Comparison of ENCODE assay signal across 28 mouse cellular contexts in the genomic region with DNA sequence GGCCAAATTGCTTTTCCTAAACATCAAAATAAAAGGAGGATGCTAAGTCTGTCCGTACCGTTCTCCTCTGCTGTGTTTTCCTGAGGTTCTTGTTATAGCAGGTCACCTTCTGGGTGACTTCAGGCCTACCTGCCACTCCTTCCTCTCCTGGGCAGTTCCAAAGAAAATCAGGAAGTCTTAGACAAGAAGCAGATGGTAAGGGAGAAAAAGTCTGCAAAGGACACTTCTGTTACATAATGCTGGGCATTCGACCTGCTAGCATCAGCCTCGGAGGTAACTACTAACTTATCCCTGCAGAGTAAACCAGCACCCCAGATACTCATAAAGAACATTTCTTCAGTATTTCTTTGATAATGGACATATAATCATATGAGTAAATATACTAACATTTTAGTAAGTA. TPM values are rescaled to one million over a fixed set of nuclear protein-coding genes. Genes with fewer than 3 reads are reported as not detected.
"Had no signal": no experiment of that assay in that cellular context is flagged by ENCODE, and none has a peak within 500 bp of the region (broad histone marks: within the 10 kb centered on the region; RNA-seq: fewer than 3 reads in every experiment).

No protein-coding gene starts in this region.

- H3K36me3 ChIP-seq: limb, embryonic 10.5 days; limb, embryonic 12.5 days; limb, embryonic 13.5 days; limb, embryonic 15.5 days; liver, embryonic 12.5 days; liver, embryonic 13.5 days; liver, embryonic 15.5 days; lung, embryonic 15.5 days; midbrain, embryonic 10.5 days; midbrain, embryonic 12.5 days; midbrain, embryonic 13.5 days; midbrain, embryonic 15.5 days; neural tube, embryonic 12.5 days had no signal

- H3K4me3 ChIP-seq: limb, embryonic 10.5 days; limb, embryonic 12.5 days; limb, embryonic 13.5 days; limb, embryonic 15.5 days; liver, embryonic 12.5 days; liver, embryonic 13.5 days; liver, embryonic 15.5 days; lung, embryonic 15.5 days; megakaryocyte, embryonic 14.5 days; midbrain, embryonic 10.5 days; midbrain, embryonic 12.5 days; midbrain, embryonic 13.5 days; midbrain, embryonic 15.5 days; myocyte; neural tube, embryonic 12.5 days had no signal

- H3K27ac ChIP-seq: limb, embryonic 10.5 days; limb, embryonic 12.5 days; limb, embryonic 13.5 days; limb, embryonic 15.5 days; liver, embryonic 12.5 days; liver, embryonic 13.5 days; liver, embryonic 14.5 days; liver, embryonic 15.5 days; lung, embryonic 15.5 days; macrophage; midbrain, embryonic 10.5 days; midbrain, embryonic 12.5 days; midbrain, embryonic 13.5 days; midbrain, embryonic 15.5 days; neural tube, embryonic 12.5 days had no signal

- H3K27me3 ChIP-seq: limb, embryonic 15.5 days; lung, embryonic 15.5 days; midbrain, embryonic 13.5 days; midbrain, embryonic 15.5 days; neural tube, embryonic 12.5 days had no signal

- H3K9me3 ChIP-seq: limb, embryonic 10.5 days; limb, embryonic 12.5 days; limb, embryonic 13.5 days; limb, embryonic 15.5 days; liver, embryonic 12.5 days; liver, embryonic 13.5 days; liver, embryonic 15.5 days; lung, embryonic 15.5 days; midbrain, embryonic 10.5 days; midbrain, embryonic 12.5 days; midbrain, embryonic 13.5 days; midbrain, embryonic 15.5 days; neural tube, embryonic 12.5 days had no signal

- DNase-seq: left cerebral cortex, postnatal 4 days; liver; liver, embryonic 13.5 days; liver, postnatal 0 days; lung, adult 18-20 months; lung, adult 2 months; lung, embryonic 14.5 days; lung, postnatal 10 days; lung, postnatal 14 days; lung, postnatal 36 days; lung, postnatal 4 days; midbrain, embryonic 14.5 days had no signal

- H3K4me1 ChIP-seq: liver, embryonic 13.5 days; liver, embryonic 15.5 days had no signal

RNA-seq across cellular contexts. Expression of gene Rnf152, which starts 4.7 kb away (rescaled TPM):
- polyA plus RNA-seq: macrophage had no signal
